ENCODE assay signal across 8 mouse cellular contexts in the genomic region with DNA sequence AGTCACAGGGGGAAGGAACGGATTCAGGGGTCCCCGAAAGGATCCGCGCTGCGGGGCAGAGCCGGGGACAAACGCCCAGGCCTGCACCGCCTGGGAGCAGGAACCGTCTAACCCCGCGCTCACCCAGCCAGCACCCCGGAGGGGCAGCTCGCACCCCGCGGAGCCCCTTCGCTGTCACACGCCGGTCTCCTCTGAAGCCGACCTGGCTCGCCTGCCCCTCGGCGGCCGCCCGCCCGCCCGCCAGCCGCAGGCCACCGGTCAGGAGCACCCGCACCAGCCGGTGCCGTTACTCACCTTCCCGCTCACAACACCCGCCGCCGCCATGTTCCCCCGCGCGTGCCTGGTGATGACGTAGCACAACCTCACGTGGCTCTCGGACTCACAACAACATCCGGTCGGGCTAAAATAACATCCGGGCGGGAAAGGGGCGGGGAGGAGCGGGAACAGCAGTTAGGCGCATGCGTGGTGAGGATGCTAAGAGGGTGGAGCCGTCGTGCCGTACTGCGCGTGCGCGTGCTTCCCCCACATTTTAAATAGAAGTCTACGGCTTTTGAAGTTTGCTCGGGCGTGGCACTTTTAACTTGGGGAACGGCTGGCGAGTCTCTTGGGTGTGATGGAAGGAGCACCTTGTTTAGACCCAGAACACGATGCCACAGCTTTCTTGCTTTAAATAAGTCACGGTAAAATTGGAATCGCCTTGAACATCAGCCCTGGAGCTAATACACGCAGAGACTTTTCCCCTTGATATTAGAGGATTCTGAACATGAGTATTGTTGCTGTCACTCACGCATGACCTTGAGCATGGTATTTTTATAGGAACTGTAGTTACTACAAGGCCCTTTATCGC. TPM values are rescaled to one million over a fixed set of nuclear protein-coding genes. Genes with fewer than 3 reads are reported as not detected.
DNase-seq lines count a peak whose midpoint lies in the region; ATAC-seq lines count a peak whose summit lies in the region.

A gene (minus strand): TSS at position 380 of the 847 bp plus-strand sequence.

- H3K27ac ChIP-seq in hindbrain, embryonic 14.5 days = no peak within 1 kb of the TSS

- H3K36me3 ChIP-seq in hindbrain, embryonic 14.5 days (replicated peaks; ENCODE audit: control insufficient read depth, insufficient read depth) = no peaks in the 10 kb centered on the region

- H3K9ac ChIP-seq in hindbrain, embryonic 14.5 days = peak within 1 kb of the TSS; percentile 75

- peak; percentile 99 for ATAC-seq in hindbrain, embryonic 14.5 days (ENCODE audit: low FRiP score)

- under 1% methylated on average over 66 of the region's 67 CpGs for WGBS in hindbrain, embryonic 14.5 days

- peaks cover 12% of the 10 kb centered on the region for H3K4me1 ChIP-seq in hindbrain, embryonic 14.5 days (replicated peaks; ENCODE audit: control insufficient read depth, insufficient read depth, low read length)

- H3K4me3 ChIP-seq in hindbrain, embryonic 14.5 days (replicated peaks; ENCODE audit: low read length) = peak within 1 kb of the TSS; percentile 83

- H3K9me3 ChIP-seq in hindbrain, embryonic 14.5 days (ENCODE audit: control insufficient read depth, low read length) = no peaks in the 10 kb centered on the region

- H3K4me2 ChIP-seq in hindbrain, embryonic 14.5 days (replicated peaks) = peak within 1 kb of the TSS; percentile 79

- H3K27me3 ChIP-seq in hindbrain, embryonic 14.5 days (ENCODE audit: control insufficient read depth, insufficient read depth, low read length) = no peaks in the 10 kb centered on the region

- peak; percentile 98 for DNase-seq in R1 (ENCODE audit: low read depth, low spot score)
- DNase-seq in cerebellum, postnatal 25 days = peak; percentile 96 to 99
- peak; percentile 97 for DNase-seq in frontal cortex, postnatal 25 days (ENCODE audit: low spot score in 2 of 2)
- DNase-seq in hindbrain, embryonic 14.5 days (ENCODE audit: low spot score) = peak; percentile 99
- peak; percentile 96 to 97 for DNase-seq in layer of hippocampus, postnatal 36 days
- peak; percentile 99 for DNase-seq in lung, postnatal 36 days
- peak; percentile 99 for DNase-seq in retina, postnatal 1 day
- DNase-seq in urinary bladder, adult 18-20 months (ENCODE audit: low spot score in 2 of 2) = peak; percentile 92 to 98

RNA-seq across cellular contexts. Expression of the gene that starts here (rescaled TPM):
- 35.0 and 45.0 TPM in 2 replicates for polyA plus RNA-seq in hindbrain, embryonic 14.5 days (2014; fragmentation: Nextera tagmentation; extraction: Ambion mirVana)
- total RNA-seq in layer of hippocampus, postnatal 36 days (2021) = 10 to 100 TPM; 59.1 to 62.0 TPM
